Mouse (Mus musculus): ENCODE measurements at regions not wholly inside any gene's neighbourhood (a gene's known extent, or its start where the extent isn't known, plus 50 kb on each side); places are given as distances from the start of the nearest gene placed in this dataset.

DNA sequence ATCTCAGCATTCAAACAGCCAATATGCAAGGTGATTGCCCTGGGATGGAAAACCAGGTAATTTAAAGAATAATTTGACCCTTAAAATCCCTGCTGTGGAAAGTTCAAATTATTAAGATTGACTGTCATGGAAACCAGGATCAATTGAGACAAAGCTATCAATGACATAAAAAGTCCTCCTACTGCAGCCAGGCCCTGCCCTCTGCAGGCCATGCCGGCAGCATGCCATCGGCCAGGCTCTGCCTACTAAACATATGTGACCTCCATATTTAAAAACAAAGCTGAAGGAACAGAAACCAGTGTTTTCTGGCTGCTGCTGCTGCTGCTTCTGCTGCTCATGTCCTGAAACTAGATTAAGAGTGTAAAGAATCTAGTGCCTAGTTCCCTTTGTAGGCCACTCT is 483.6 kb downstream of the Dcdc2c start:
- H3K4me3 ChIP-seq (replicated peaks; ENCODE audit: low read depth, low read length) = no peak overlapping the region
- TF ChIP-seq CTCF (IDR thresholded peaks at IDR 0.05; ENCODE audit: low read depth) = no peak; the same call in 1 of the 2 replicates
- H3K27ac ChIP-seq = no peak overlapping the region
- no peaks in the 10 kb centered on the region for H3K27me3 ChIP-seq (ENCODE audit: insufficient read depth, low read length)
- H3K9ac ChIP-seq (ENCODE audit: low read depth, low read length) = no peak overlapping the region
- H3K4me1 ChIP-seq (replicated peaks; ENCODE audit: insufficient read depth, low read length) = no peaks in the 10 kb centered on the region
- no peak overlapping the region for H3K4me2 ChIP-seq (ENCODE audit: low read length)
- 70% methylated on average over 2 of the region's 2 CpGs for WGBS
- no peaks in the 10 kb centered on the region for H3K9me3 ChIP-seq (replicated peaks; ENCODE audit: low read length)
- ATAC-seq (replicated peaks; ENCODE audit: low FRiP score, low read depth) = no peak
- DNase-seq (ENCODE audit: low spot score) = no peak
- no peaks in the 10 kb centered on the region for H3K36me3 ChIP-seq (ENCODE audit: insufficient read depth, low read length)

GRCm38 (mm10) chr12:28060281-28060680 is 491.9 kb downstream of the Dcdc2c start:
- Histone ChIP-seq H3K27me3 (ENCODE audit: insufficient read depth, low read length) (no peaks in the 10 kb centered on the region), H3K9ac (ENCODE audit: low read depth, low read length) (no peak overlapping the region), H3K27ac (no peak overlapping the region), H3K4me3 (replicated peaks; ENCODE audit: low read depth, low read length) (no peak overlapping the region), H3K4me1 (replicated peaks; ENCODE audit: insufficient read depth, low read length) (no peaks in the 10 kb centered on the region), H3K9me3 (replicated peaks; ENCODE audit: low read length) (no peaks in the 10 kb centered on the region), H3K36me3 (ENCODE audit: insufficient read depth, low read length) (no peaks in the 10 kb centered on the region), H3K4me2 (ENCODE audit: low read length) (no peak overlapping the region)
- DNase-seq (ENCODE audit: low spot score) (no peak), ATAC-seq (replicated peaks; ENCODE audit: low FRiP score, low read depth) (no peak)
- 66% methylated on average over 6 of the region's 6 CpGs for WGBS
- TF ChIP-seq CTCF (IDR thresholded peaks at IDR 0.05; ENCODE audit: low read depth) = no peak

DNA sequence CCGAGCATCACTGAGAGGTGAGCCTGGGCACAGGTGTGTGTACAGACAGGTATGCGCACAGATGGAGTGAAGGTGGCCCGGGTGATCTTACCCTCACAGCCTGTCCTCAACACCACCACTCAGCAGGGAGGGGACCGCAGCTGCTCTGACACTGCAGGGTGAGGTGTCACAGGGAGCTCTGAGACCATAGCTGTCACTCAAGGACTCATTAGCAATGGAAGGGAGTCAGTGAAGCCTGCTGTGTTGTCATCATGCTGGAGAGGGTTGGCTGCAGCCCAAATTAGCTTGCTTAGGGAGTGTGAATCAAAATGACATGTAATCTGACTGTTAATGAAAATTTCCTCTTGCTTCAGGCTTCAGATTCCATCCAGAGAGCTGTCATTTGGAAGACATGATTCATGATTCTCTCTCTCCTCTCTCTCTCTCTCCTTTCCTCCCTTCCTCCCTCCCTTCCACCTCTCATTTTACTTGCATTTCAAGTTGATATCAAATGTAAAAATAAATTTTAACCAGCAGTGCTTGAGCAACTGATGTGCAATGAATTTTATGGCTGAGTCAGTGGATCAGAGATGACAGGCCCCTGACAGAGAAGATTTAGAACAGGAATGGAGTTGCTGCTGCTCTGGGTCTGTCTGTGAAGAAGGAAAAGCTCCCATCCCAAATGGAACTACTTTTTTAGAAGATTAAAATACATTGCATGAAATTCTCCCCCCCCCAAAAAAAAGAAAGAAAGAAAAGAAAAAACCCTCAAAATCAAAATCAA is 496.5 kb downstream of the Dcdc2c start:
- H3K9me3 ChIP-seq (replicated peaks; ENCODE audit: low read length) = no peaks in the 10 kb centered on the region
- H3K36me3 ChIP-seq (ENCODE audit: insufficient read depth, low read length) = no peaks in the 10 kb centered on the region
- no peak overlapping the region for H3K9ac ChIP-seq (ENCODE audit: low read depth, low read length)
- H3K27ac ChIP-seq = no peak overlapping the region
- H3K4me1 ChIP-seq (replicated peaks; ENCODE audit: insufficient read depth, low read length) = no peaks in the 10 kb centered on the region
- H3K27me3 ChIP-seq (ENCODE audit: insufficient read depth, low read length) = no peaks in the 10 kb centered on the region
- no peak overlapping the region for H3K4me2 ChIP-seq (ENCODE audit: low read length)
- 0 out of 2 replicates have a peak, but pooled peaks have one; percentile 46 for ATAC-seq (replicated peaks; ENCODE audit: low FRiP score, low read depth)
- peak; percentile 78 for DNase-seq (ENCODE audit: low spot score)
- no peak for TF ChIP-seq CTCF (IDR thresholded peaks at IDR 0.05; ENCODE audit: low read depth)
- no peak overlapping the region for H3K4me3 ChIP-seq (replicated peaks; ENCODE audit: low read depth, low read length)
- WGBS = 21% methylated on average over 4 of the region's 4 CpGs

GRCm38 (mm10) chr12:28054444-28054843 is 497.8 kb downstream of the Dcdc2c start:
- no peaks in the 10 kb centered on the region for H3K9me3 ChIP-seq (replicated peaks; ENCODE audit: low read length)
- H3K27ac ChIP-seq = no peak overlapping the region
- H3K36me3 ChIP-seq (ENCODE audit: insufficient read depth, low read length) = no peaks in the 10 kb centered on the region
- TF ChIP-seq CTCF (IDR thresholded peaks at IDR 0.05; ENCODE audit: low read depth) = no peak
- no peaks in the 10 kb centered on the region for H3K27me3 ChIP-seq (ENCODE audit: insufficient read depth, low read length)
- no peak overlapping the region for H3K4me2 ChIP-seq (ENCODE audit: low read length)
- no peak overlapping the region for H3K9ac ChIP-seq (ENCODE audit: low read depth, low read length)
- no peak overlapping the region for H3K4me3 ChIP-seq (replicated peaks; ENCODE audit: low read depth, low read length)
- WGBS = 89% methylated on average over 11 of the region's 11 CpGs
- H3K4me1 ChIP-seq (replicated peaks; ENCODE audit: insufficient read depth, low read length) = no peaks in the 10 kb centered on the region
- ATAC-seq (replicated peaks; ENCODE audit: low FRiP score, low read depth) = no peak
- DNase-seq (ENCODE audit: low spot score) = no peak

GRCm38 (mm10) chr12:28047989-28048388 is 504.2 kb downstream of the Dcdc2c start:
- Histone ChIP-seq H3K4me3 (replicated peaks; ENCODE audit: low read depth, low read length) (no peak overlapping the region), H3K36me3 (ENCODE audit: insufficient read depth, low read length) (no peaks in the 10 kb centered on the region), H3K9me3 (replicated peaks; ENCODE audit: low read length) (no peaks in the 10 kb centered on the region), H3K4me1 (replicated peaks; ENCODE audit: insufficient read depth, low read length) (no peaks in the 10 kb centered on the region), H3K9ac (ENCODE audit: low read depth, low read length) (no peak overlapping the region), H3K27me3 (ENCODE audit: insufficient read depth, low read length) (no peaks in the 10 kb centered on the region), H3K27ac (no peak overlapping the region), H3K4me2 (ENCODE audit: low read length) (no peak overlapping the region)
- WGBS = 69% methylated on average over 4 of the region's 4 CpGs
- no peak for ATAC-seq (replicated peaks; ENCODE audit: low FRiP score, low read depth)
- DNase-seq (ENCODE audit: low spot score) = no peak
- no peak for TF ChIP-seq CTCF (IDR thresholded peaks at IDR 0.05; ENCODE audit: low read depth)

- Histone ChIP-seq H3K4me2 (ENCODE audit: low read length) (no peak overlapping the region), H3K27me3 (ENCODE audit: insufficient read depth, low read length) (no peaks in the 10 kb centered on the region), H3K4me1 (replicated peaks; ENCODE audit: insufficient read depth, low read length) (no peaks in the 10 kb centered on the region), H3K36me3 (ENCODE audit: insufficient read depth, low read length) (no peaks in the 10 kb centered on the region), H3K27ac (no peak overlapping the region), H3K9ac (ENCODE audit: low read depth, low read length) (no peak overlapping the region), H3K9me3 (replicated peaks; ENCODE audit: low read length) (no peaks in the 10 kb centered on the region), H3K4me3 (replicated peaks; ENCODE audit: low read depth, low read length) (no peak overlapping the region)
- ATAC-seq (replicated peaks; ENCODE audit: low FRiP score, low read depth) (no peak), DNase-seq (ENCODE audit: low spot score) (no peak)
- 75% methylated on average over 7 of the region's 7 CpGs for WGBS
- peak; percentile 6; the same call in 1 of the 2 replicates for TF ChIP-seq CTCF (IDR thresholded peaks at IDR 0.05; ENCODE audit: low read depth)
Measured at GRCm38 (mm10) chr12:28038161-28038911, 513.9 kb downstream of the Dcdc2c start.
